Mouse (Mus musculus) kidney, adult 2 months (tissue): ENCODE measurements around the gene Dpysl5.

Experiments
- CTCF ChIP-seq: fragments of 200-500 bp; conservative IDR thresholded peaks from 2 replicates; pipeline ENCODE4 v1.5.1; 2011; ENCODE audit warnings: low read depth, mild to moderate bottlenecking, control low read depth, low read length, moderate library complexity, mixed read lengths; ENCODE audit not compliant: insufficient read depth, insufficient read length
- POLR2A ChIP-seq: fragments of 200-500 bp; IDR thresholded peaks from one replicate; pipeline ENCODE4 v1.6.1; 2011; ENCODE audit warnings: low read depth, low read length, control low read depth

DNA sequence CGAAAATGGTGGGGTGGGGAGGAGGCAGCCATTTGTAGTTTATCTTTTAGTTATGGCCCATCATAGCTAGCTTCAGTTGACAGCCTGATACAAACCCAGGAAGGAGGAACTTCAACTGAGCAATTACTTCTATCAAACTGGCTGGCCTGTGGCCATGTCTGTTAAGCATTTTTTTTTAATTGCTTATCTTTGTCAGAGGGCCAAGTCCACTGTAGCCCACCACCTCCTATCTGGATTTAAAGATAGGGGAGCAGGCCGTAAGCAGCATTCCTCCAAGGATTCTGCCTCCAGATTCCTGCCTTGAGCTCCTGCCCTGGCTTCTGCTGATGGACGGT, 41.9 kb upstream of the Dpysl5 start:
- TF ChIP-seq CTCF = no peak
- TF ChIP-seq POLR2A = no peak
